Mouse (Mus musculus) testis, postnatal 10 days (tissue): ENCODE data around the gene Gm21721.
"Not testable (repeated sequence)": the region's sequence is repeated elsewhere in the genome, so short reads cannot be mapped to it uniquely, and the experiment has no call there.

Source experiments
- DNase-seq: peaks from one replicate; pipeline ENCODE4 v3.0.0; 2021; ENCODE audit warnings: low spot score

Gm21721 gene

DNA sequence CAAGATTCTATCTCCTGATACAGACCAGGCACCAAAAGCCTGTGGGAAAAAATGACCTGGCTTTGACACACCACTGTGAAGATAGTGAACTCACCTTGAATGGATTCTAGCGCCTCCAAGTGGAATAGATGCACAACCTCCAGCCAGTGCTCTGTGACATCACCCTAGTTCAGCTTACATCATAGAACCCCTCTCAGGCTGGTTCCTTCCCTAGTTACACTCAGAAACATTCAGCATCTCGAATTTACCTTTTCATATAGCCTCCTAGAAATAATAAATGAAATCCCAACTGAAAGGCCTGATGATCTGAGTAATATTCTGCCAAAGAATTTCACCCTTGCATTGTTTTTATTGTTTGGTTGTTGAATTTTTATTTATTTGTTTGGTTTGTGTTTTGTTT, at the start of gene Gm21721:
Gene Gm21721 (minus strand): TSS at position 101 of the 400 bp plus-strand sequence.
- not testable (repeated sequence) for DNase-seq
